Mouse (Mus musculus) CD8-positive naive resting alpha-beta T cell, adult 2 months (primary cell): ENCODE data around the gene Dbx1.

Experiments used
- DNase-seq, 2 experiments: peaks; one replicate each; pipeline ENCODE4 v3.0.0; 2022; ENCODE audit warnings: low read depth in 2 of 2, low spot score in 2 of 2

Dbx1 gene

DNA sequence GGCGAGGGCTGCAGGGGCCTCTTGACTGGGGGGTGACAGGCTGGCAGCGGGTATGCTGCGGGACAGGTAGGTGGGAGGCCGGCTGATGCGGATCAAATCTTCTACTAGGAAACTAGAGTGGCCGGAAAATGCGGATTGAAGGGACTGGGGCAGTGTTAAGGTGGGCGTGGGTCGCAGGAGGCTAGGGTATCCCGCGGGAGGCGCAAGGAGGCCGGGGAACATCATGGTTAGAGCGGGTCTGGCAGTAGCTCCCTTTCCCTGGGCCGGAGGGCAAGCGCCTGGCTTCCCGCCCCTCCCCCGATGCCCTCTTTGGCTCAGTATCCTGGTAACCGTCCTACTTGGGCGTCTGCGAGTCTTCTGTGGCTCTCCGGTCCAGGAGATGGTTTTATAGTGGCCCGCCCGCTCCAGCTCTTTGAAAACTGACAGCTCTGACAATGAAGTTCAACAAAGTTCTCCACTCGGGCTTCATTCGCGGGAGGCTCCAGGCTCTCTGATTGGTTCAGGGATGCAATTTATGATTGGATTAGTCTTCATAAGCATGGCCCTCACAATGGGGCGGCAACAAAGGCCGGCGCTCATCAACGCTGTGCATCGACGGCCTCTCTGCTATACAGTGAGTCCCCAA, at the start of gene Dbx1:
Gene Dbx1 (minus strand): TSS at position 359 of the 625 bp plus-strand sequence.
- no peak for DNase-seq

DNA sequence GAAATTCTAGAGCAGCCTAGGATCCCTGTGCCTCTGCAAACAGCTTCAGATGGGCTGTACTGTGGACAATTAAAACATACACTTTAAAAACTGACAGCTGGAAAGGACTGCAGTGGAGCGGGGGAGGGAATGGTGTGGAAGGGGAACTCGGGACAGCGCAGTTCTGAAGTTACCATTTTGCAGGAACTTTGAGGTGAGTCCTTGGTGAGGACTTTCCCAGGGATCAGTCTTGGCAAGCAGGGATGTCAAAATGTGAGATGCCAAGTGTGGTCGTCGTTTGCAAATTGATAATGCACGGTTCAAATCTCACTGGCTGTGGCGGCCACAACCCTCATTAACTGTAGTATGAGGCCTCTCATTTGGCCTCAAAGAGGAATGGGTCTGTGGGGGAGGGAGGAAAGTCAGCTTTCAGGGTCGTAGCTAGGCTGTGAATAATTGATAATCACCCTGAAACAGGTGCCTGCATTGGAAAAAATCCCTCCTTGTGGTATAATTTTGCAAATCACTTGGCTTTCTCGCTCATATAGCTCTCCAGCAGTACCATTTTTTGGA, 42.3 kb upstream of the Dbx1 start:
- DNase-seq, result no peak

GRCm38 (mm10) chr7:49678100-49678825, 41.6 kb upstream of the Dbx1 start:
- DNase-seq, result no peak

GRCm38 (mm10) chr7:49677166-49677565, 40.5 kb upstream of the Dbx1 start:
- DNase-seq, result no peak

GRCm38 (mm10) chr7:49676627-49677026, 40.0 kb upstream of the Dbx1 start:
- DNase-seq, result no peak

DNA sequence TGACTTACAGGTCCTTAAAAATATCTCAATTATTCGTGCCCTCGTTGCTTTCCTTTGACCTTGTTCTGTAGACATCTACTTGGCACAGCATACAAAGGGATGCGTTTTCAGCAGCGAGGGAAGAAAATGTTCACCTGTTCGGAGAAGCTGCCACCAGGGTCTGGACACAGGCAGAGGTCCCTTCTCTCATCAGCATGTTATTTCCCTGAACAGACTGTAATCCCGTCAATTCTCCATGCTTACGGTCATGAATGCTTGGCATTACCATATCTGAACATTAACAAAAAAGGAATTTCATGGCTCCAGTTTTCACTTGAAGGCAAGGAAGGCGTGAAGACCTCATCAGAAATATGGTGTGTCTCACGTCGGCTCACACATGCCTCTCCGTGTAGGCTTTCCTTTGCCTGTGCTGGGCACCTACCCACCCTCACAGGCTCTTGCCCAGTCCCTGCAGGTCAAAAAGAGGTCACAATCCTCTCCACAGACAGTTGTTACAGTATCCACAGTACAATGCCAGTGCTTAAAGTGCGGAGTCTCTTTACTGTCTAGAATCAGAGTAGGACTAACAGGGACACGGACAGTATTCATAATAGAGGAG, 31.7 kb upstream of the Dbx1 start:
- no peak for DNase-seq

GRCm38 (mm10) chr7:49663575-49663974, 26.9 kb upstream of the Dbx1 start:
- no peak for DNase-seq

DNA sequence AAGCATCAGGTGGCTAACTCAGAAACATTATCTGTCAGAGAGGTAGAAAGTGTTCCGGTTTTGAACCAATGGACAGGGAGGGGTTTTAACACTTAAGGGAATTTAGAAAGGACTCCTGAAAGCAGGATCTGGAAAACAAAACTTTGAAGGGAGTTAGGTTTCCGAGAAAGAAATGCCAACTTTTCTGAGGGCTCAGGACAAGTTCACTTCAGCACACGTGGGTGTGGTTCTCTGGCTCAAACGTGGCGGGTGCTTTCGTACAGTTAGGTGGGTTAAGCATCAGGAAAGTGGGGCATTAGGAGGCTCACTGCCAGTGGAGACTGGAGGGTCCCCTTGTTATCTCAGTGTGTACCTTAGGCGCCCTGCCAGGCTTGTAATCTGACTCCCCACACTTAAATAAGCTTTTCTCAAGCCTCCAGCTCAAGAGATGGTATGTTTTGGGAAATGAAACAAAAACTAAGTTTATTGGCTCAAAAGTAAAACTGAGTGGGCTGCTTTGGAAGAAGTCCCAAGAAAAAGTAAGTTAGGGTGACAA, 25.9 kb upstream of the Dbx1 start:
- DNase-seq, result no peak

- no peak for DNase-seq
Observed at GRCm38 (mm10) chr7:49661811-49662491, 25.3 kb upstream of the Dbx1 start.

DNA sequence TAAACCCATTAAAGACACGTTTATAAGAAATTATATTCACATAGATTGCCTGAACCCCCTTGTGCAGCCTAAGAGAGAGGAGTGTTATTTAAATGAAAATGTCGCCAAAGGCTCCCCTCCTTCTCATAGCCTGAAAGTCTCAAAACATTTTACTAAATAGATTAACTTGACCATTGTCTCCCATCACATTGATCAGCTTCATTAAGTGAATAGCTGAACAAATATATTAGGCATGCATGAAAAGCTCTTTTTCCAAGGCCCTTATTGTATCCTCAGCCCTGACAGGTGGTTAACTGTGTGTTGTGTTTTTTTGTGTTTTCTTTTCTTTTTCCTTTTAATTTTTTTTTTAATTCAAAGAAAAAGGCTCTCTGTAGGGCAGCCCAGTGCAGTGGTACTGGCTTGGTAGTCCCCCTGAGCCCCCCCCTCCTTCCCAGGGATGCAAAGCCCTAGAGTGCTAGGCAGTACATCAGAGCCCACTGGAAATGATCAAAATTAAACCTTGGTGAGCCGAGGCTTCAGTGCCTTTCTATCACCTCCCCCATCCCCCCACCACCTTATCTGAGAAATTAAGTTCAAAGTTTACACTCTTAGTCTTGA, 4.2 kb upstream of the Dbx1 start:
- no peak for DNase-seq

- DNase-seq, result no peak
Observed at GRCm38 (mm10) chr7:49639864-49640708, 3.4 kb upstream of the Dbx1 start.

DNA sequence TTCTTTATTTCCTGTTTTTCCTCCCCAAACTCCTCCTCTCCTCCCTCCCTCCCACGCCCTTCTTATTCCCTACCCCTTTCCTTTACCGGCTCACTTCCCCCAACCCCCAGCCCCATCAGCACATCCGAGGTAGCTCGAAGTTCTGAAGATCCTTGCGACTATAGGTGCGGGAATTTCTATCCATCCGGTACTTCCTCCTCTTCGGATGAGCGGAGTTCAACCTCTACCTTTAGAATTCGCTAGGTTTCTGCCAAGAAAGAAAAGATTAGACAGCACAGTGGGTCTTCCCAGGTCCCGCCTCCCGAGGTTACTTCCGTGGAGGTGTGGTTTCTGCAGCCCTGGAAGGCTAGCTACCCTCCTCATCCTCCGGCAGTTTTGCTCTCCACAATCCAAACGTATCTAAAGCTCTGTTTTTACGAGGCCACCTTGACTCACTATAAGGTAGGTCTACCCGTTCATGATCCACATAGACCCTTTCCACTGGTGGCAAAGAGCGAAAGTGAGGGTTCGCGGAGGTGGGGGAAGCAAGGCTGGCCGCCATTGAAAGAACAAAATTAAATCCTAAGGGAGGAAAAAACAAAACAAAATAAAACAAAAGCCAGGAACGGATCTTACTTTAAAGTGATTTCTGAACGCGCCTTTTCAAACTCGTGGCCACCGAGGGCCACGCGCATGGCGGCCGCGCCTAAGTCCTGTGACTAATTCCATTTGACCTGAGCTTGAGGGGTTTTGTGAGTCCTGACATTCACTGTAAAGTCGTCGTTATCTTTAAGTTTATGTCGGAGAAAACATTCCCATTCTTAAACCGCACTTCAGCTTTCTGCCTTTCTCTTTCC, 2.5 kb upstream of the Dbx1 start:
- no peak for DNase-seq

DNA sequence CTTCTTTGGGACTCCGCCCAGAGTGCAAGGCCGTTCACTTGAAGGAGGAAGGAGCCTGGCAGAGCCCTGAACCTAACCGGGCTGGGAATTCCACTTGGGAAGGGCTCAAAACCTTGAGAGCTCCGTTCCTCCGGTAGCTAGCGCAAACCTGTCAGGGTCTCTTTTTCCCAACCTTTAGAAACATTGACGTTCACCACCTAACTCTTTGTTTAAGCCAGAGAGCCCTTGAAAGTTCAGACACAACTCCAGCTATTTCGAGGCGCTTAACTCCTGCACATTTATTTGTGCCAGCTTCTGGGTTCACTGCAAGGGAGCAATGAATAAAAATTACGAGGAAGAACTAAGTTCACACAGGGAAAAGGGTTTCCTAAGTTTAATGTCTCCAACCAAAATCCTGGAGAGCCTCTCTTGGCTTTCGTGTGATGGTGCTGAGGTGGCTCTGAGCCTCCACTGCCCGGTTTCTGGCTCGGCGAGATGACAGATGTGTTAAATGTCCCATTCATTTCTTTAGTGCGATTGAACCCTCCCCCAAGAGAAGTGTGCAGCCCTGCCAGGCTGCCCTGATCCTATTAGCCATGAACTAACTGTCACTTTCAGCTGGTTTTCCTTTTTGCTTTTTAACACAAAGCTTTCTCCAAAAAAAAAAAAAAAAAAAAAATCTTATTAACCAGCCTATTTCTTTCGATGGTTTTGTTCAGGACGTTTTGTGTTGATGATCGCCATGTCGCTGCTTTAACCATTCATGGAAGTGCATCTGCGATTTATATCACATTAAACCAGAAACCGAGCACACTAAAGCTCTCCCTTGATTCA, 1.4 kb upstream of the Dbx1 start:
- no peak for DNase-seq

- no peak for DNase-seq
Observed at GRCm38 (mm10) chr7:49637281-49637680, 632 bp upstream of the Dbx1 start.

DNA sequence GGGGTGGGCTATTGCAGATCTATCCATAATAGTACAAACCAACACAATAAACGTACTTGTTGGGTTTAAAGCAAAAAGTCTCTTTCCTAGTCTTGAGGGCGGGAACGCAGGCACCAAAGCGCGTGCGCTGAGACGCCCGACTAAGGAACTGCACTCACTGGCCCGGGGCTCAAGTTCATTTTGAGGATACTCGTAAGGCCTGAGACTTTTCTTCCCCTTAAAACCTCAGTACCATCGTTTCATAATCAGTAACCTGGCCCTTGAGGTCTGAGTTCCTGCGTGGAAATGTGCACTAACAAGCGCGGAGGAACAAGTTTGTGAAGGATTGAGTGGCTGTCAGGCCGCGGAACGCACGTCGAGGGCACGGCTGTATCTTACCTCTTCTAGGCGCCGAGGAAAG, 678 bp downstream of the Dbx1 start:
- DNase-seq, result no peak

DNA sequence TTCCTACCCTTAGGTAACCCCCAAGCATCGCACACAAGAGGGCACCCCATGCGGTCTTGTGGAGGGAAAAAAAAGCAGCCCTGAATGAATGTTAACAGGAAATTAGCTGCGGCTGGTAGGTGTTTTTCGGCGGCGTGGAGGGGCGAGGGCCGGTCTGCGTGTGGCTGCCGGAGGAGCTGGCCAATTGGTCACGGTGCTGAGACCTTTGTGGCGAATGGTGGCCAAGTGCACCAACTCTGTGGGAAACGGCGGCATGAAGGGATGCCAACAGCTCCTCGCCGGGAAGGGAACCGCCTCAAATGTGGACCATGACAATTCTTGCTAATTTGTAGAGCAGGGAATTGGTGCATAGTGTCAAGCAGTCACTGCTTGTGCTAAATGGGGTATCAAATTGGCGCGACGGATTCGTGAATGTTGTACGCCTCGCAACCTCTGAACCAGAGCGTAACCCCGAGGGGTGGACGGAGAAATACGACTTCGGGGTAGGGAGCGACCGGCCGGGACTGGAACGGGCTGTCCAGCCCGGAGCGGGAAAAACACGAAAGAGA, 1.5 kb downstream of the Dbx1 start:
- no peak for DNase-seq

- DNase-seq, result no peak
Observed at GRCm38 (mm10) chr7:49634291-49635073, 2.2 kb downstream of the Dbx1 start.
